Mouse (Mus musculus) lung, embryonic 14.5 days (tissue): ENCODE results near the gene Hic1. TPM values are rescaled to one million over a fixed set of nuclear protein-coding genes. Genes with fewer than 3 reads are reported as not detected.
A peak's percentile ranks its signal among the peaks of the same experiment; 100 is the strongest.

Experiments
- ATAC-seq: fragments of 200-750 bp; cut with Nextera tagmentation; 2 replicates; pipeline ENCODE4 v1.8.0; 2017; ENCODE audit warnings: mild to moderate bottlenecking, moderate TSS enrichment, moderate library complexity; ENCODE audit not compliant: insufficient read depth
- DNase-seq: peaks from one replicate; pipeline ENCODE4 v3.0.0-alpha.2; 2015
- H3K27ac ChIP-seq: fragments of 300-500 bp; sonication (generic); 2 replicates; pipeline ENCODE4 v1.5.1; 2014; ENCODE audit warnings: low read depth, mild to moderate bottlenecking, moderate library complexity
- H3K27me3 ChIP-seq: fragments of 300-500 bp; sonication (generic); 2 replicates; pipeline ENCODE4 v1.6.1; 2014; ENCODE audit warnings: low read length, control low read depth; ENCODE audit not compliant: insufficient read depth
- H3K36me3 ChIP-seq: fragments of 300-500 bp; sonication (generic); 2 replicates; pipeline ENCODE4 v1.6.1; 2014; ENCODE audit warnings: control low read depth; ENCODE audit not compliant: insufficient read depth
- H3K4me1 ChIP-seq: fragments of 300-500 bp; sonication (generic); 2 replicates; pipeline ENCODE4 v1.6.1; 2014; ENCODE audit warnings: antibody characterized with exemption, control low read depth; ENCODE audit not compliant: insufficient read depth
- H3K4me2 ChIP-seq: fragments of 300-500 bp; sonication (generic); 2 replicates; pipeline ENCODE4 v1.6.1; 2014; ENCODE audit warnings: mild to moderate bottlenecking
- H3K4me3 ChIP-seq: fragments of 300-500 bp; sonication (generic); 2 replicates; pipeline ENCODE4 v1.5.1; 2014; ENCODE audit warnings: low read depth, low read length
- H3K9ac ChIP-seq: fragments of 300-500 bp; sonication (generic); 2 replicates; pipeline ENCODE4 v1.6.1; 2014
- H3K9me3 ChIP-seq: fragments of 300-500 bp; sonication (generic); 2 replicates; pipeline ENCODE4 v1.6.1; 2016; ENCODE audit warnings: low read depth, low read length, control low read depth
- CTCF ChIP-seq: IDR thresholded peaks from 2 replicates; pipeline ENCODE4 v1.5.1; 2016; ENCODE audit warnings: antibody characterized with exemption, low read depth
- WGBS: fragments of 180-500 bp; shearing (Covaris S2); extraction: QIAGEN DNeasy Blood & Tissue Kit; methylation state at CpG from one replicate; pipeline ENCODE4 v1.1.7; 2014; 5-methylcytosine and 5-hydroxymethylcytosine counted together
- polyA plus RNA-seq: library from polyadenylated mRNA; unstranded; fragments of >200 nt; fragmentation: Nextera tagmentation; extraction: Ambion mirVana; gene quantifications from 2 replicates; pipeline ENCODE4 v1.2.1, GENCODE M21; 2014

Hic1 gene
- polyA plus RNA-seq, 1 experiment from 2014 or later: 15.6 TPM

GRCm38 (mm10) chr11:75210093-75210492, 40.8 kb upstream of the Hic1 start:
- no peaks in the 10 kb centered on the region for H3K9me3 ChIP-seq
- WGBS: 79% methylated on average over 4 of the region's 4 CpGs
- no peak for DNase-seq
- no peak for ATAC-seq
- no peaks in the 10 kb centered on the region for H3K27me3 ChIP-seq
- no peak overlapping the region for H3K27ac ChIP-seq
- no peak overlapping the region for H3K4me2 ChIP-seq
- no peak overlapping the region for H3K4me3 ChIP-seq
- H3K4me1 ChIP-seq: peaks cover 12% of the 10 kb centered on the region
- no peak overlapping the region for H3K9ac ChIP-seq
- H3K36me3 ChIP-seq: no peaks in the 10 kb centered on the region
- TF ChIP-seq CTCF: no peak

- TF ChIP-seq CTCF: no peak
- no peaks in the 10 kb centered on the region for H3K36me3 ChIP-seq
- H3K4me2 ChIP-seq: no peak overlapping the region
- DNase-seq (no peak), ATAC-seq (no peak)
- no peaks in the 10 kb centered on the region for H3K9me3 ChIP-seq
- no peak overlapping the region for H3K27ac ChIP-seq
- H3K4me3 ChIP-seq: no peak overlapping the region
- no peak overlapping the region for H3K9ac ChIP-seq
- WGBS: 69% methylated on average over 4 of the region's 4 CpGs
- no peaks in the 10 kb centered on the region for H3K27me3 ChIP-seq
- H3K4me1 ChIP-seq: peaks cover 12% of the 10 kb centered on the region
Observed at GRCm38 (mm10) chr11:75209363-75209762, 40.0 kb upstream of the Hic1 start.

- ATAC-seq (no peak), DNase-seq (no peak)
- Histone ChIP-seq H3K36me3 (no peaks in the 10 kb centered on the region), H3K9me3 (no peaks in the 10 kb centered on the region), H3K27me3 (no peaks in the 10 kb centered on the region), H3K9ac (no peak overlapping the region), H3K4me1 (no peaks in the 10 kb centered on the region), H3K27ac (no peak overlapping the region), H3K4me3 (no peak overlapping the region), H3K4me2 (no peak overlapping the region)
- no peak for TF ChIP-seq CTCF
- WGBS: 63% methylated on average over 4 of the region's 4 CpGs
Observed at GRCm38 (mm10) chr11:75206347-75206746, 37.0 kb upstream of the Hic1 start.

GRCm38 (mm10) chr11:75204472-75204871, 35.2 kb upstream of the Hic1 start:
- ATAC-seq (no peak), DNase-seq (no peak)
- 52% methylated on average over 9 of the region's 9 CpGs for WGBS
- H3K4me2 ChIP-seq: no peak overlapping the region
- no peak overlapping the region for H3K4me3 ChIP-seq
- H3K27ac ChIP-seq: no peak overlapping the region
- H3K27me3 ChIP-seq: no peaks in the 10 kb centered on the region
- TF ChIP-seq CTCF: no peak
- no peaks in the 10 kb centered on the region; the same call in 1 of the 2 replicates for H3K9me3 ChIP-seq
- H3K4me1 ChIP-seq: no peaks in the 10 kb centered on the region
- no peak overlapping the region for H3K9ac ChIP-seq
- no peaks in the 10 kb centered on the region for H3K36me3 ChIP-seq

- ATAC-seq (no peak), DNase-seq (no peak)
- TF ChIP-seq CTCF: no peak
- WGBS: 60% methylated on average over 4 of the region's 4 CpGs
- Histone ChIP-seq H3K9me3 (no peaks in the 10 kb centered on the region; the same call in 1 of the 2 replicates), H3K4me2 (no peak overlapping the region), H3K4me3 (no peak overlapping the region), H3K4me1 (no peaks in the 10 kb centered on the region), H3K36me3 (no peaks in the 10 kb centered on the region), H3K9ac (no peak overlapping the region), H3K27me3 (no peaks in the 10 kb centered on the region), H3K27ac (no peak overlapping the region)
Observed at GRCm38 (mm10) chr11:75203926-75204325, 34.6 kb upstream of the Hic1 start.

GRCm38 (mm10) chr11:75201721-75202120, 32.4 kb upstream of the Hic1 start:
- H3K9ac ChIP-seq: no peak overlapping the region
- H3K27me3 ChIP-seq: peaks cover 8% of the 10 kb centered on the region; the same call in 1 of the 2 replicates
- no peaks in the 10 kb centered on the region for H3K36me3 ChIP-seq
- no peaks in the 10 kb centered on the region for H3K4me1 ChIP-seq
- H3K4me2 ChIP-seq: no peak overlapping the region
- ATAC-seq: no peak
- no peaks in the 10 kb centered on the region; the same call in 1 of the 2 replicates for H3K9me3 ChIP-seq
- DNase-seq: peak; percentile 20
- H3K27ac ChIP-seq: no peak overlapping the region
- no peak for TF ChIP-seq CTCF
- no peak overlapping the region for H3K4me3 ChIP-seq
- 34% methylated on average over 8 of the region's 8 CpGs for WGBS

- DNase-seq: no peak
- Histone ChIP-seq H3K36me3 (no peaks in the 10 kb centered on the region), H3K9me3 (no peaks in the 10 kb centered on the region; the same call in 1 of the 2 replicates), H3K27ac (no peak overlapping the region), H3K9ac (no peak overlapping the region), H3K4me3 (no peak overlapping the region), H3K27me3 (peaks cover 16% of the 10 kb centered on the region), H3K4me1 (no peaks in the 10 kb centered on the region), H3K4me2 (no peak overlapping the region)
- WGBS: 83% methylated on average over 12 of the region's 12 CpGs
- ATAC-seq: no peak
- TF ChIP-seq CTCF: no peak
Observed at GRCm38 (mm10) chr11:75200935-75201334, 31.6 kb upstream of the Hic1 start.

- TF ChIP-seq CTCF: no peak
- 58% methylated on average over 5 of the region's 5 CpGs for WGBS
- DNase-seq (no peak), ATAC-seq (no peak)
- no peak overlapping the region for H3K9ac ChIP-seq
- H3K4me2 ChIP-seq: no peak overlapping the region
- H3K9me3 ChIP-seq: no peaks in the 10 kb centered on the region; the same call in 1 of the 2 replicates
- no peaks in the 10 kb centered on the region for H3K36me3 ChIP-seq
- H3K27ac ChIP-seq: no peak overlapping the region
- H3K4me3 ChIP-seq: no peak overlapping the region
- peaks cover 26% of the 10 kb centered on the region for H3K27me3 ChIP-seq
- no peaks in the 10 kb centered on the region for H3K4me1 ChIP-seq
Observed at GRCm38 (mm10) chr11:75199951-75200350, 30.6 kb upstream of the Hic1 start.
